Mouse (Mus musculus) Patski (cell line): ENCODE data around the gene Fmnl2. TPM values are rescaled to one million over a fixed set of nuclear protein-coding genes. Genes with fewer than 3 reads are reported as not detected.

ENCODE experiments used
- ATAC-seq: fragments of 100-300 bp; one replicate; pipeline ENCODE4 v1.8.0; 2021
- CTCF ChIA-PET: fragments of 350-600 bp; sonication (Branson Sonifier 250); formaldehyde crosslinking; loops from one replicate; lab custom pipeline; 2022; ENCODE audit warnings: inconsistent platforms; lab: Charles Lee
- POLR2A ChIA-PET: fragments of 350-600 bp; sonication (Branson Sonifier 250); formaldehyde crosslinking; loops from one replicate; lab custom pipeline; 2022; ENCODE audit warnings: antibody characterized with exemption, inconsistent platforms; lab: Charles Lee
- DNase-seq: peaks from one replicate; pipeline ENCODE4 v3.0.0-alpha.2; 2011; ENCODE audit warnings: low read depth, low spot score
- H3K27me3 ChIP-seq: fragments of 371-371 bp; one replicate; pipeline ENCODE4 v1.5.1; 2021
- CTCF ChIP-seq: fragments of 100-300 bp; IDR thresholded peaks from one replicate; pipeline ENCODE4 v1.5.1; 2021
- in situ Hi-C: fragments of 300-500 bp; cut with MboI; formaldehyde crosslinking; loops from 3 replicates; pipeline ENCODE4 v1.11.1; 2018; ENCODE audit warnings: low pct_unique_long_range_greater_than_20kb, mixed read lengths
- polyA plus RNA-seq: library from polyadenylated mRNA; unstranded; gene quantifications from one replicate; pipeline ENCODE4 v1.2.3, GENCODE M21; 2021

Fmnl2 gene
- polyA plus RNA-seq, 1 experiment from 2014 or later = 14.4 TPM

GRCm38 (mm10) chr2:52990874-52991687 lies 133.4 kb downstream of the Fmnl2 start:
- in situ Hi-C loops = no loop called here
- ChIA-PET POLR2A (no interaction called here), CTCF (interaction anchor here (1.0 to 1.3 kb wide), 3 partner anchors 14 to 80 kb away, joined by 3 to 4 read pairs (median 3); no protein-coding TSS in a partner anchor)
- DNase-seq (no peak), ATAC-seq (no peak)
- no peaks in the 10 kb centered on the region for H3K27me3 ChIP-seq
- no peak for TF ChIP-seq CTCF

GRCm38 (mm10) chr2:52991688-52992194 lies 134.1 kb downstream of the Fmnl2 start:
- TF ChIP-seq CTCF = no peak
- ChIA-PET CTCF (interaction anchor here (1.0 kb wide), 2 partner anchors 74 to 80 kb away, joined by 3 to 4 read pairs; no protein-coding TSS in a partner anchor), POLR2A (no interaction called here)
- DNase-seq (no peak), ATAC-seq (no peak)
- no peaks in the 10 kb centered on the region for H3K27me3 ChIP-seq
- in situ Hi-C loops = no loop called here

- ATAC-seq = no peak
- ChIA-PET CTCF (interaction anchor here (2.2 kb wide), 1 partner anchor 13 kb away, joined by 8 read pairs; no protein-coding TSS in a partner anchor), POLR2A (interaction anchor here (0.6 to 0.7 kb wide), 2 partner anchors 12 to 46 kb away, joined by 3 to 5 read pairs; no protein-coding TSS in a partner anchor)
- no peak for DNase-seq
- H3K27me3 ChIP-seq = no peaks in the 10 kb centered on the region
- in situ Hi-C loops = no loop called here
- TF ChIP-seq CTCF = no peak
Measured at GRCm38 (mm10) chr2:52993241-52993640, 135.6 kb downstream of the Fmnl2 start.

GRCm38 (mm10) chr2:52994526-52994925 lies 136.9 kb downstream of the Fmnl2 start:
- in situ Hi-C loops = no loop called here
- ATAC-seq (no peak), DNase-seq (no peak)
- H3K27me3 ChIP-seq = no peaks in the 10 kb centered on the region
- no peak for TF ChIP-seq CTCF
- POLR2A ChIA-PET = no interaction called here
- CTCF ChIA-PET = interaction anchor here (2.2 kb wide), 1 partner anchor 12 kb away, joined by 8 read pairs; no protein-coding TSS in a partner anchor

DNA sequence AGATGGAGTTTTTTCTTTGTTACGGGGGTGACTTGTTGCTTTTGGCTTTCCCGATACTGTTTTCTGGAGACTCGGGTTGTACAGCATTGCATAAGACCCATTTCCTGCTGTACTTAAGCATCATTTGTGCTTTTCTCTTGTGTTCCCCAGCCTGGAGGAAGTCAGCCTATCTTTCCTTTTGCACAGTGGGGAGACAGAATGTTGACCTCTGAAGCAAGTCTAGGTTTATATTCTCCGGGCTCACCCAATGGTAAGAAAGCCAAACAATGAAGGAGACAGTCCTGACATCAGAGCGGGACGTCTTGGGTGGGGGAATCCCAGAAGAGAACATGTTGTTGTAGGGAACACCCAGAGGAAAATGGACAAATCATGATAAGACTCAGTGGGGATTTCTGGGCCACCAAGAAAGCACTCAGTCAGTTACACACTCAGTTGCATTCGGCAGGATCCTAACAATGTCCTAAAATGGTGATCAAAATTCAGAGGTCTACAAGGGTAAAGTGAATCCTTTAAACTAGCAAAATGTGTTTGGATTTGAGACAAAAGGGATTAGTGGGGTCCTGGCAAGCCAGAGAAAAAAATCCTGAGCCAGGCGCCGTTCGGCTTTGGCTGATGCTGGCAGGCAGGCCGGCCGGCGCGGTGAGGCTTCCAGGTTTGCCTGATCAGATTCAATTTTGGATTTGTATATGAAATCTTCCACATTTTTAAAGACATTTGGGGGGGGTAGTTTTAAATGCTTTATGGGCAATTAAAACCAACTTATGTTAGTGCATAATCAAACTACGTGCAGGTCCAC lies 140.5 kb downstream of the Fmnl2 start:
- POLR2A ChIA-PET = no interaction called here
- H3K27me3 ChIP-seq = no peaks in the 10 kb centered on the region
- CTCF ChIA-PET = no interaction called here
- no peak for DNase-seq
- no peak for ATAC-seq
- TF ChIP-seq CTCF = no peak
- in situ Hi-C loops = no loop called here

DNA sequence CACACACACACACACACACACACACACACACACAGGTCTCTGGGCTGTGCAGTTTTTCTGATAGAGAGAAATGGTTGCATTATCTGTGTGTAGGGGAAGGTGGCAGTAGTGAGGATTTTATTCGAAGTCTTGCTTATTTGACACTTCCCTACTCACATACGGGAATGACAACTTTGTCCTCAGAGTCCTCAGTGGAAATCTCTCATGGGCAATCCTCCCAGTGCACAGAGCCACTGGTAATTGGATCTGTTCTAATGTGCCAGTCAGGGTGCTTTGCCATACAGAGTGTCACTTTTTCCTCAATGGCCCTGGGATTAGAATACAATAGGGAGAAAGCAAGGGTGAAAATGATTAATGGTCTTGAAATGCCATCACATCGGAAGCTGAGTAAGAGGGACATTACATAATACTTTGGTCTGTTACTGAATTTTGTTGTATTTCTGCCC lies 141.9 kb downstream of the Fmnl2 start:
- CTCF ChIA-PET = interaction anchor here (2.0 kb wide), 1 partner anchor 13 kb away, joined by 5 read pairs; no protein-coding TSS in a partner anchor
- no peak for ATAC-seq
- DNase-seq = no peak
- in situ Hi-C loops = no loop called here
- H3K27me3 ChIP-seq = no peaks in the 10 kb centered on the region
- POLR2A ChIA-PET = no interaction called here
- peak; percentile 27 for TF ChIP-seq CTCF

DNA sequence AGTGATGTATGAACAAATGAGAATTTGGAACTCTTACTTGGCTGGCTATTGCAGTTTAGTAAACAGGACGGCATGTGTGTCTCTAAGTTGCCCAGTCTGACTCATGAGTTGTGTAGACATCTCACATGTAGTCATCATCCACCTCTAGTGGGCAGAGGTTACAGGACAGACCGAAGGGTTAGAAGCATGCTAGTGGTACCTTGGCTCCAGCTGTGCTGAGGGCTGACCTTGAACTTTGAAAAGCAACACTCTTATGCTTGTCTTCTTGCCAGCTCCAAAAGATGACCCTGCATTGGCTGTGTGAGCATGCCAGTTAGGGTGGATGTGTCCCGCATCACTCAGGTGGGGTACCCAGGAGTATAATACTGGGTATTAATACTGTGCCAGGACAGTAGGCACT lies 142.8 kb downstream of the Fmnl2 start:
- TF ChIP-seq CTCF = no peak
- POLR2A ChIA-PET = no interaction called here
- no peak for ATAC-seq
- no peaks in the 10 kb centered on the region for H3K27me3 ChIP-seq
- CTCF ChIA-PET = interaction anchor here (2.0 kb wide), 1 partner anchor 14 kb away, joined by 5 read pairs; no protein-coding TSS in a partner anchor
- in situ Hi-C loops = no loop called here
- DNase-seq = no peak

DNA sequence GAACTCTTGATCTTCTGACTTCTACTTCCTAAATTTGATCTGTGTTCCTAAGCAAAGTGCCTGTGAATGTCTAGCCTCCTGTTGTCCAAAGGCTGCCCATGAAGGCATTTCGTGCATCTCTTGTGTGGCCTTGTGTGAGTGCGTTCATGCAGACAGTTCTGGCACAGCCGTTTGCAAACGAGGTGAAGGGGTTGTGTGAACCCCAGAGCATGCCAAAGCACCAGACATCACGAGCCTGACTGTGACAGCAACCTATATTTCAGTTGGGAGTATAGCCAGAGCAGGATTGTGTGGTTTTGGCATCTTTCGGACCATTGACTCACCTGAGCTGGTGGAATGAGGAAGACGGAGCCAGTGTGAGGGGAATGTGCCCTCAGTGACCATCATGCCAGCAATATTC lies 148.5 kb downstream of the Fmnl2 start:
- CTCF ChIA-PET = interaction anchor here (0.9 to 3.0 kb wide), 7 partner anchors 13 to 64 kb away, joined by 3 to 8 read pairs (median 4); no protein-coding TSS in a partner anchor
- ATAC-seq = no peak
- no peak for TF ChIP-seq CTCF
- no peaks in the 10 kb centered on the region for H3K27me3 ChIP-seq
- POLR2A ChIA-PET = no interaction called here
- in situ Hi-C loops = no loop called here
- no peak for DNase-seq

DNA sequence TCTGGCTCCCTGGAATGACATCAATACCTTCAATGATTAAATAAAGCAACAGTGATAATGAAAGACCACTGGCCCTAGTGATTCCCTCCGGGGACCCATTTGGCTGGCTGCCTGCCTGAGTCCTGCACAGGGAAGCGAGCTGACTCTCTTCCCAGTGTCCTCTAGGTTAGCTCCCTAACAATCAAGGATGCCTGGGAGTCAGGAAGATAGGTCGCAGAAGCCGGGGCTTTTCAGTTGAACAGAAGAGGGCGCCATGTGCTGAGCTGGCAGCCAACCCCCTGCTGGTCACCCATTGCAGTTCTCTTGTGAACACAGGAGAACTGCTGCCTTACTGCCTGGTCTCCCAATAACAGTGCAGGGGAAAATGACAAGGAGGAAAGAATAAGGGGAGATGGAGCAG lies 149.5 kb downstream of the Fmnl2 start:
- in situ Hi-C loops = no loop called here
- ATAC-seq = peak; percentile 71
- ChIA-PET POLR2A (no interaction called here), CTCF (interaction anchor here (0.7 to 3.0 kb wide), 12 partner anchors 9 to 231 kb away, joined by 3 to 8 read pairs (median 4); no protein-coding TSS in a partner anchor)
- peak; percentile 89 for TF ChIP-seq CTCF
- no peak for DNase-seq
- H3K27me3 ChIP-seq = no peaks in the 10 kb centered on the region

GRCm38 (mm10) chr2:53013051-53013450 lies 155.4 kb downstream of the Fmnl2 start:
- DNase-seq = no peak
- no peaks in the 10 kb centered on the region for H3K27me3 ChIP-seq

More at GRCm38 (mm10) chr2:53013051-53013450, 155.4 kb downstream of the Fmnl2 start:
- ChIA-PET POLR2A (no interaction called here), CTCF (no interaction called here)
- ATAC-seq = no peak
- TF ChIP-seq CTCF = no peak
- in situ Hi-C loops = no loop called here
